Mouse (Mus musculus): ENCODE measurements at regions not wholly inside any gene's neighbourhood (a gene's known extent, or its start where the extent isn't known, plus 50 kb on each side); places are given as distances from the start of the nearest gene placed in this dataset.

DNA sequence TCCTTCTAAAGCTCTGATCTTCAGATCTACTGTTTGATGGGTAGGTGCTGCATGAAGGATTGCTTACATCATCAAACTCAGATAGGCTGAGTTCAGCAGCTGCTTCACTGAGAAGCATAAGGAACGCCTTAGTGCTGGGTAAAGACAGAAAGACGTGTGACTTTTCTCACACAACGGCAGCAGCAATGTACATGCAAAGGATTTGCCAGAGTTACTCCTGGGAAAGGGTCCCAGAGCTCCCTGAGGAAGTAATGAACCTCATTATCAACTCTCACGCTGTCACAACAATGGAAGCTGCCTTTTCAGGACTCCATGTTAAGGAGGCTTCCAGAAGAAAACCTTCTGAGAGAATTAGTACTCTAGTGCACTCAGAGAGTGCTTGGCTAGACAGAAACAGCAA is 97.4 kb upstream of the Magi3 start:
- no peak for TF ChIP-seq CTCF (IDR thresholded peaks at IDR 0.05; ENCODE audit: insufficient read depth, low read length)
- TF ChIP-seq POLR2A (IDR thresholded peaks at IDR 0.05; ENCODE audit: borderline replicate concordance, extremely low read depth, low read depth, low read length), result no peak
